Mouse (Mus musculus): Measurements from ENCODE around the gene Rpsa. TPM values are rescaled to one million over a fixed set of nuclear protein-coding genes. Genes with fewer than 3 reads are reported as not detected.
A peak's percentile ranks its signal among the peaks of the same experiment; 100 is the strongest.

The Rpsa gene
- total and polyA plus RNA-seq, 3 experiments = 3,563 to 4,053 (median 3,991) TPM

GRCm38 (mm10) chr9:120114789-120115151 is 12.7 kb upstream of the Rpsa start:
- no peak for DNase-seq (ENCODE audit: extremely low read depth)
- in situ Hi-C loops (cut with MboI; ENCODE audit: low pct_ligation_motif_present, low pct_unique_long_range_greater_than_20kb, low sequenced_read_pairs) = no loop called here
- Histone ChIP-seq H3K27me3 (replicated peaks) (no peaks in the 10 kb centered on the region), H3K4me2 (ENCODE audit: insufficient read depth, low read depth, poor library complexity, severe bottlenecking) (no peak overlapping the region), H3K4me3 (replicated peaks in 1 of 3; ENCODE audit: low read depth in 2 of 3, low read length in 2 of 3, poor library complexity in 1 of 3) (no peak overlapping the region), H3K36me3 (replicated peaks in 1 of 2; ENCODE audit: control insufficient read depth in 1 of 2, insufficient read depth in 1 of 2, low read length in 1 of 2) (peaks cover 23 to 39% of the 10 kb centered on the region in 2 experiments), H3K9ac (ENCODE audit: insufficient read depth, low read depth) (no peak overlapping the region), H3K79me2 (replicated peaks; ENCODE audit: control insufficient read depth, extremely low read depth, insufficient read depth, poor library complexity, severe bottlenecking) (peaks cover 13% of the 10 kb centered on the region), H3K27ac (ENCODE audit: insufficient read depth, low read depth) (no peak overlapping the region), H3K4me1 (ENCODE audit: control insufficient read depth in 1 of 2, insufficient read depth in 2 of 2) (peaks cover 12 to 48% of the 10 kb centered on the region in 2 experiments), H3K9me3 (replicated peaks; ENCODE audit: low read length) (no peaks in the 10 kb centered on the region)
- no peak for TF ChIP-seq ZNF384 (IDR thresholded peaks at IDR 0.05; ENCODE audit: low read depth, low read length)
- TF ChIP-seq GABPA (IDR thresholded peaks at IDR 0.05; ENCODE audit: insufficient replicate concordance, low read depth, low read length) = no peak
- TF ChIP-seq EP300 (IDR thresholded peaks at IDR 0.05; ENCODE audit: low read length) = no peak
- no peak for TF ChIP-seq TBP (conservative IDR thresholded peaks at IDR 0.05; ENCODE audit: low read depth, low read length)
- TF ChIP-seq E2F4 (IDR thresholded peaks at IDR 0.05; ENCODE audit: insufficient replicate concordance, low read depth, low read length) = no peak
- TF ChIP-seq TCF12 (IDR thresholded peaks at IDR 0.05; ENCODE audit: low read depth, low read length) = no peak
- TF ChIP-seq CTCF (conservative IDR thresholded peaks at IDR 0.05 in 1 of 2, IDR thresholded peaks at IDR 0.05 in 1 of 2; ENCODE audit: low read depth in 2 of 2, low read length in 2 of 2) = no peak
- TF ChIP-seq KAT2A (IDR thresholded peaks at IDR 0.05; ENCODE audit: insufficient replicate concordance, low read length) = no peak
- TF ChIP-seq PAX5 (IDR thresholded peaks at IDR 0.05; ENCODE audit: low read length) = no peak
- TF ChIP-seq ZKSCAN1 (IDR thresholded peaks at IDR 0.05; ENCODE audit: borderline replicate concordance, low read depth, low read length) = no peak
- no peak for TF ChIP-seq MYC (IDR thresholded peaks at IDR 0.05; ENCODE audit: low read depth, low read length)
- TF ChIP-seq UBTF (IDR thresholded peaks at IDR 0.05; ENCODE audit: low read depth, low read length) = no peak
- no peak for TF ChIP-seq ETS1 (conservative IDR thresholded peaks at IDR 0.05; ENCODE audit: low read depth, low read length)
- dilution Hi-C loops (cut with MboI; ENCODE audit: extremely low pct_ligation_motif_present, extremely low pct_unique_long_range_greater_than_20kb, low sequenced_read_pairs) = no loop called here

GRCm38 (mm10) chr9:120115580-120115979 is 11.9 kb upstream of the Rpsa start:
- Histone ChIP-seq H3K79me2 (replicated peaks; ENCODE audit: control insufficient read depth, extremely low read depth, insufficient read depth, poor library complexity, severe bottlenecking) (peaks cover 13% of the 10 kb centered on the region), H3K27ac (ENCODE audit: insufficient read depth, low read depth) (peak overlapping the region; percentile 1; the same call in 1 of the 2 replicates), H3K4me1 (ENCODE audit: control insufficient read depth in 1 of 2, insufficient read depth in 2 of 2) (peaks cover 12 to 48% of the 10 kb centered on the region in 2 experiments), H3K27me3 (replicated peaks) (no peaks in the 10 kb centered on the region), H3K9me3 (replicated peaks; ENCODE audit: low read length) (no peaks in the 10 kb centered on the region), H3K4me3 (replicated peaks in 1 of 3; ENCODE audit: low read depth in 2 of 3, low read length in 2 of 3, poor library complexity in 1 of 3) (no peak overlapping the region), H3K4me2 (ENCODE audit: insufficient read depth, low read depth, poor library complexity, severe bottlenecking) (peak overlapping the region; percentile 69), H3K9ac (ENCODE audit: insufficient read depth, low read depth) (peak overlapping the region; percentile 50; the same call in 1 of the 2 replicates), H3K36me3 (replicated peaks in 1 of 2; ENCODE audit: control insufficient read depth in 1 of 2, insufficient read depth in 1 of 2, low read length in 1 of 2) (peaks cover 31 to 47% of the 10 kb centered on the region in 2 experiments)
- TF ChIP-seq MEF2A (IDR thresholded peaks at IDR 0.05; ENCODE audit: borderline replicate concordance, low read depth, low read length) (no peak), ZC3H11A (IDR thresholded peaks at IDR 0.05; ENCODE audit: low read depth, low read length) (no peak), BHLHE40 (IDR thresholded peaks at IDR 0.05; ENCODE audit: low read depth, low read length) (no peak), IRF4 (IDR thresholded peaks at IDR 0.05; ENCODE audit: low read depth, low read length) (no peak), SMC3 (IDR thresholded peaks at IDR 0.05; ENCODE audit: low read depth, low read length) (no peak), POLR2AphosphoS2 (IDR thresholded peaks at IDR 0.05; ENCODE audit: low read depth, low read length) (no peak), TCF12 (IDR thresholded peaks at IDR 0.05; ENCODE audit: low read depth, low read length) (no peak)
- DNase-seq (ENCODE audit: extremely low read depth) = no peak
- dilution Hi-C loops (cut with MboI; ENCODE audit: extremely low pct_ligation_motif_present, extremely low pct_unique_long_range_greater_than_20kb, low sequenced_read_pairs) (no loop called here), in situ Hi-C loops (cut with MboI; ENCODE audit: low pct_ligation_motif_present, low pct_unique_long_range_greater_than_20kb, low sequenced_read_pairs) (no loop called here)
